Comparison of ENCODE assay signal across 14 mouse cellular contexts in genomic region chr9:22979627-22980026, GRCm38 (mm10).
"Had no signal": no experiment of that assay in that cellular context is flagged by ENCODE, and none has a peak within 500 bp of the region (broad histone marks: within the 10 kb centered on the region; RNA-seq: fewer than 3 reads in every experiment).

No protein-coding gene starts in this region.

- H3K4me3 ChIP-seq: midbrain, embryonic 10.5 days; midbrain, embryonic 12.5 days; neural tube, embryonic 12.5 days; stomach, embryonic 15.5 days had no signal

- ATAC-seq: midbrain, embryonic 16.5 days had no signal

- H3K27me3 ChIP-seq: midbrain, embryonic 12.5 days; neural tube, embryonic 12.5 days; stomach, embryonic 15.5 days had no signal

- H3K9ac ChIP-seq: lung, embryonic 14.5 days; midbrain, embryonic 12.5 days; neural tube, embryonic 12.5 days; stomach, embryonic 15.5 days had no signal

- H3K4me2 ChIP-seq: lung, embryonic 14.5 days; midbrain, embryonic 12.5 days; neural tube, embryonic 12.5 days; stomach, embryonic 15.5 days had no signal

- H3K9me3 ChIP-seq: midbrain, embryonic 10.5 days; midbrain, embryonic 12.5 days; neural tube, embryonic 12.5 days; stomach, embryonic 15.5 days had no signal

- H3K4me1 ChIP-seq: neural tube, embryonic 12.5 days; stomach, embryonic 15.5 days had no signal

- DNase-seq: lung, embryonic 14.5 days; lung, postnatal 10 days; lung, postnatal 4 days; midbrain, embryonic 14.5 days; right cerebral cortex, postnatal 14 days; thymus, adult 2 months; thymus, postnatal 25 days; thymus, postnatal 4 days had no signal

- H3K27ac ChIP-seq: midbrain, embryonic 10.5 days; midbrain, embryonic 12.5 days; neural tube, embryonic 12.5 days; stomach, embryonic 15.5 days; stomach, postnatal 0 days had no signal

- H3K36me3 ChIP-seq: midbrain, embryonic 10.5 days; midbrain, embryonic 12.5 days; neural tube, embryonic 12.5 days; stomach, embryonic 15.5 days had no signal
